Mouse (Mus musculus): ENCODE measurements around the gene Tcte2. TPM values are rescaled to one million over a fixed set of nuclear protein-coding genes. Genes with fewer than 3 reads are reported as not detected.

Gene Tcte2
- polyA plus RNA-seq, 1 experiment from 2014 or later = 3.9 TPM

GRCm38 (mm10) chr17:13698194-13698593 lies 63.4 kb downstream of the Tcte2 start:
- TF ChIP-seq EP300 (IDR thresholded peaks at IDR 0.05) = no peak
- TF ChIP-seq CTCF (IDR thresholded peaks at IDR 0.05) = no peak
- Histone ChIP-seq H3K9ac (replicated peaks; ENCODE audit: low read depth) (no peak overlapping the region), H3K4me1 (ENCODE audit: insufficient read depth, low read depth, low read length) (peaks cover 19% of the 10 kb centered on the region), H3K9me3 (ENCODE audit: low read length) (no peaks in the 10 kb centered on the region), H3K4me3 (ENCODE audit: low read depth, low read length) (no peak overlapping the region), H3K27me3 (replicated peaks; ENCODE audit: insufficient read depth, low read length) (no peaks in the 10 kb centered on the region), H3K27ac (ENCODE audit: low read length) (peak overlapping the region; percentile 88; the same call in 1 of the 2 replicates), H3K4me2 (replicated peaks; ENCODE audit: low read depth, low read length) (no peak overlapping the region), H3K36me3 (ENCODE audit: insufficient read depth, low read length) (no peaks in the 10 kb centered on the region)
- ATAC-seq = no peak
- WGBS = 92% methylated on average over 4 of the region's 4 CpGs
- DNase-seq (ENCODE audit: low spot score) = no peak

- DNase-seq (ENCODE audit: low spot score) = no peak
- no peak for ATAC-seq
- H3K9ac ChIP-seq (replicated peaks; ENCODE audit: low read depth) = no peak overlapping the region
- H3K4me3 ChIP-seq (ENCODE audit: low read depth, low read length) = no peak overlapping the region
- no peaks in the 10 kb centered on the region for H3K27me3 ChIP-seq (replicated peaks; ENCODE audit: insufficient read depth, low read length)
- H3K4me2 ChIP-seq (replicated peaks; ENCODE audit: low read depth, low read length) = no peak overlapping the region
- H3K36me3 ChIP-seq (ENCODE audit: insufficient read depth, low read length) = no peaks in the 10 kb centered on the region
- TF ChIP-seq CTCF (IDR thresholded peaks at IDR 0.05) = no peak
- no peak for TF ChIP-seq EP300 (IDR thresholded peaks at IDR 0.05)
- peaks cover 19% of the 10 kb centered on the region for H3K4me1 ChIP-seq (ENCODE audit: insufficient read depth, low read depth, low read length)
- no peak overlapping the region for H3K27ac ChIP-seq (ENCODE audit: low read length)
- WGBS = 56% methylated on average over 2 of the region's 2 CpGs
- no peaks in the 10 kb centered on the region for H3K9me3 ChIP-seq (ENCODE audit: low read length)
Measured at GRCm38 (mm10) chr17:13697646-13698045, 64.0 kb downstream of the Tcte2 start.

GRCm38 (mm10) chr17:13695881-13696280 lies 65.7 kb downstream of the Tcte2 start:
- peak; percentile 72 for ATAC-seq
- Histone ChIP-seq H3K27ac (ENCODE audit: low read length) (peak overlapping the region; percentile 74), H3K27me3 (replicated peaks; ENCODE audit: insufficient read depth, low read length) (no peaks in the 10 kb centered on the region), H3K4me1 (ENCODE audit: insufficient read depth, low read depth, low read length) (peaks cover 16% of the 10 kb centered on the region), H3K36me3 (ENCODE audit: insufficient read depth, low read length) (no peaks in the 10 kb centered on the region), H3K9me3 (ENCODE audit: low read length) (no peaks in the 10 kb centered on the region), H3K4me3 (ENCODE audit: low read depth, low read length) (no peak overlapping the region), H3K9ac (replicated peaks; ENCODE audit: low read depth) (no peak overlapping the region), H3K4me2 (replicated peaks; ENCODE audit: low read depth, low read length) (no peak overlapping the region)
- WGBS = 42% methylated on average over 5 of the region's 5 CpGs
- TF ChIP-seq CTCF (IDR thresholded peaks at IDR 0.05) (no peak), EP300 (IDR thresholded peaks at IDR 0.05) (peak; percentile 98)
- peak; percentile 90 for DNase-seq (ENCODE audit: low spot score)

GRCm38 (mm10) chr17:13695211-13695610 lies 66.4 kb downstream of the Tcte2 start:
- Histone ChIP-seq H3K36me3 (ENCODE audit: insufficient read depth, low read length) (no peaks in the 10 kb centered on the region), H3K9me3 (ENCODE audit: low read length) (no peaks in the 10 kb centered on the region), H3K27ac (ENCODE audit: low read length) (peak overlapping the region; percentile 74), H3K4me2 (replicated peaks; ENCODE audit: low read depth, low read length) (no peak overlapping the region), H3K4me3 (ENCODE audit: low read depth, low read length) (no peak overlapping the region), H3K4me1 (ENCODE audit: insufficient read depth, low read depth, low read length) (peaks cover 10% of the 10 kb centered on the region), H3K27me3 (replicated peaks; ENCODE audit: insufficient read depth, low read length) (no peaks in the 10 kb centered on the region), H3K9ac (replicated peaks; ENCODE audit: low read depth) (no peak overlapping the region)
- DNase-seq (ENCODE audit: low spot score) = no peak
- 0 out of 2 replicates have a peak, but pooled peaks have one; percentile 5 for ATAC-seq
- TF ChIP-seq EP300 (IDR thresholded peaks at IDR 0.05) (no peak), CTCF (IDR thresholded peaks at IDR 0.05) (no peak)
- 89% methylated on average over 2 of the region's 2 CpGs for WGBS

- Histone ChIP-seq H3K4me1 (ENCODE audit: insufficient read depth, low read depth, low read length) (0 out of 2 replicates have a peak, but pooled peaks cover 2% of the 10 kb centered on the region), H3K9ac (replicated peaks; ENCODE audit: low read depth) (no peak overlapping the region), H3K4me2 (replicated peaks; ENCODE audit: low read depth, low read length) (no peak overlapping the region), H3K9me3 (ENCODE audit: low read length) (no peaks in the 10 kb centered on the region), H3K36me3 (ENCODE audit: insufficient read depth, low read length) (no peaks in the 10 kb centered on the region), H3K27me3 (replicated peaks; ENCODE audit: insufficient read depth, low read length) (no peaks in the 10 kb centered on the region), H3K27ac (ENCODE audit: low read length) (no peak overlapping the region), H3K4me3 (ENCODE audit: low read depth, low read length) (no peak overlapping the region)
- TF ChIP-seq EP300 (IDR thresholded peaks at IDR 0.05) (no peak), CTCF (IDR thresholded peaks at IDR 0.05) (no peak)
- ATAC-seq = no peak
- 63% methylated on average over 1 of the region's 1 CpGs for WGBS
- DNase-seq (ENCODE audit: low spot score) = no peak
Measured at GRCm38 (mm10) chr17:13694181-13694580, 67.4 kb downstream of the Tcte2 start.

- Histone ChIP-seq H3K27ac (ENCODE audit: low read length) (no peak overlapping the region), H3K36me3 (ENCODE audit: insufficient read depth, low read length) (no peaks in the 10 kb centered on the region), H3K4me3 (ENCODE audit: low read depth, low read length) (no peak overlapping the region), H3K9me3 (ENCODE audit: low read length) (no peaks in the 10 kb centered on the region), H3K4me1 (ENCODE audit: insufficient read depth, low read depth, low read length) (no peaks in the 10 kb centered on the region; the same call in 1 of the 2 replicates), H3K9ac (replicated peaks; ENCODE audit: low read depth) (no peak overlapping the region), H3K27me3 (replicated peaks; ENCODE audit: insufficient read depth, low read length) (no peaks in the 10 kb centered on the region), H3K4me2 (replicated peaks; ENCODE audit: low read depth, low read length) (no peak overlapping the region)
- 43% methylated on average over 1 of the region's 1 CpGs for WGBS
- DNase-seq (ENCODE audit: low spot score) (no peak), ATAC-seq (no peak)
- TF ChIP-seq CTCF (IDR thresholded peaks at IDR 0.05) (no peak), EP300 (IDR thresholded peaks at IDR 0.05) (no peak)
Measured at GRCm38 (mm10) chr17:13687656-13688055, 74.0 kb downstream of the Tcte2 start.

- no peaks in the 10 kb centered on the region for H3K36me3 ChIP-seq (ENCODE audit: insufficient read depth, low read length)
- 34% methylated on average over 4 of the region's 4 CpGs for WGBS
Measured at GRCm38 (mm10) chr17:13687086-13687485, 74.5 kb downstream of the Tcte2 start.

More at GRCm38 (mm10) chr17:13687086-13687485, 74.5 kb downstream of the Tcte2 start:
- ATAC-seq (no peak), DNase-seq (ENCODE audit: low spot score) (no peak)
- H3K4me1 ChIP-seq (ENCODE audit: insufficient read depth, low read depth, low read length) = no peaks in the 10 kb centered on the region; the same call in 1 of the 2 replicates
- H3K27ac ChIP-seq (ENCODE audit: low read length) = no peak overlapping the region
- no peaks in the 10 kb centered on the region for H3K27me3 ChIP-seq (replicated peaks; ENCODE audit: insufficient read depth, low read length)
- H3K9me3 ChIP-seq (ENCODE audit: low read length) = no peaks in the 10 kb centered on the region
- TF ChIP-seq EP300 (IDR thresholded peaks at IDR 0.05) (no peak), CTCF (IDR thresholded peaks at IDR 0.05) (no peak)
- no peak overlapping the region for H3K4me2 ChIP-seq (replicated peaks; ENCODE audit: low read depth, low read length)
- H3K4me3 ChIP-seq (ENCODE audit: low read depth, low read length) = no peak overlapping the region
- no peak overlapping the region for H3K9ac ChIP-seq (replicated peaks; ENCODE audit: low read depth)
